Mouse (Mus musculus): ENCODE data around the gene Tnfrsf1a.

The Tnfrsf1a gene

GRCm38 (mm10) chr6:125325337-125325736 is 23.8 kb upstream of the Tnfrsf1a start:
- DNase-seq, result no peak

DNA sequence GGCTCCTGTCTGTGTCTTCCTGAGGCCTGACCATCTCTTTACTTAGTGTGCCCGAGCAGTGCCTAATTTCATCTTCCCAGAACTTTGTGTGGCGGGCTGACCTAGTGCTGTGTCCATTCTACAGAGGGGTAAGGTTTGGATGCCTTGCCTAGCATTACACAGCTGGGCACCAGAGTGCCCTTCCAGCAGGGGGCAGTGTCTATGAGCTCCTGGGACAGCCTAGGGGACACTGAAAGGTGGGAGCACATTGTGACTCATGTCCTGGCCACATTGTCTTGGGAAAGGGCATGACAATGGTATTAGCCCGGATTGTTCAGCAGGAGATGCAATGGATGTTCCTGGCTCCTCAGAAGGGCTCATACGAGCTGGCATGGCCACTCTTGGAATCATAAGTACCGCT is 20.9 kb upstream of the Tnfrsf1a start:
- DNase-seq, result no peak

DNA sequence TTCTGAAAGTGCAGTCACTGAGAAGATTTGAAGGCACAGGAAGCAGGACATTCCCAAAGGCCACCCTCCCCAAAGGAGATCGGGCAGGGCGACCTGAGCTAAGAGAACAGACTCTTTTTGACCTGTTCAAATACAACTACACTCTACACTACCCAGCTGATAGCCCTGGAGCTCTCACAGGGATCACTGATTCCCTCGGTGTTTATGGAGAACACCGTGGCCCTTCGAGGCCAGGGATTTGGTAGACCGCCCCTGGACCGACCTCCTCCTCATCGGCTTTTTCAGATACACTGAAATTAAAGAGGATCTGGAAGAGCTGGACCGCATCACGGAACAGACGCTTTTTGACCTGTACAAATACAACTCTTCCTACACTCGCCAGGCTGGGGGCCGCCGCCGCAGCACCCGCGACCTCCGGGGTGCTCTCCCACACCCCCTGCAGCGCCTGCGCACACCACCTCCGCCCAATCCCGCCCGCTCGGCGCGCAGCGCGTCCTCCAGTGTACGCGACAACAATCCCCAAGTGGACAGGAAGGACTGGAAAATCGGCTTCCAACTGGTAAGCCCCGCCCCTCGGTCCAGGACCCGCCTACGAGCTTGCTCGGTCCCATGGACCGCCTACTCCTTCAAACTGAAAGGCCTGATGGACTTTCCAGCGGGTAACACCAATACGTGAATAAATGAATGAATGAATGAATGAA is 18.4 kb upstream of the Tnfrsf1a start:
- peak; percentile 36 for DNase-seq

GRCm38 (mm10) chr6:125333112-125333899 is 15.9 kb upstream of the Tnfrsf1a start:
- no peak for DNase-seq

DNA sequence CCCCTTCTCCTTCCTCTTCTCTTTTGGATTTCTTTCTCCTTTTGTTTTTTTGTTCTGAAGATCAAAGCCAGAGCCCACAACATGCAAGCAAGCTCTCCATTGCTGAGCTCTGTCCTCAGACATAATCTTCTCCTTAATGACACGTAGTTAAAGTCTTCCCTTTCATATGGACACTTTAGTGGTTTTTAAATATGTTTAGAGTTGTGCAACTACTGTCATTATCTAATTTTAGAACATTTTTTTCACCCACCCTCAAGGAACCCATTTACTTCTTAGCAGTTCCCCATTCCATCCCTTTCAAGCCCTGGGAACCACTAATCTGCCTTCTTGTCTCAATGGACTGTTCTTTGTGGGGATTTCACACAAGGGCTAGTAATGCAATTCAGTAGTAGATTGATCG is 14.8 kb upstream of the Tnfrsf1a start:
- no peak for DNase-seq

- no peak for DNase-seq
Measured at GRCm38 (mm10) chr6:125338791-125339660, 10.1 kb upstream of the Tnfrsf1a start.

DNA sequence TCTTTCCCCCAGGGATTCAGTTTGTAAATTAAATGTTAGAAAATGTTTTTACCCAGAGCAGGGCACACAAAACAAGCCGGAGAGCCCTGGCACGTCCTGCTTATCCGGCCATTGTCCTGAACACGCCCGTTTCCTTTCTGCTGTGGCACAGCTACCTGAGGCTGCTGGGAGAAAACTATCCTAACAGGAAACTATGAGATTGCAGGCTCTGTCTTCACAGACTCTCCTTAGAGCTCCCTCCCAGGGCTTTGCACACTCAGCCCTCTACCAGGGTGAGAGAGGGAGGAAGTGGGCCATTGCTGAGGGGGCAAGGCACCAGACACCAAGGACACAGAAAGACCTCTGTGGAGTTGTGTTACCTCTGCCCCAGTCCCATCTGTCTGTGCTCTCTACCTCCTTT is 8.9 kb upstream of the Tnfrsf1a start:
- DNase-seq, result no peak

GRCm38 (mm10) chr6:125342198-125342597 is 7.0 kb upstream of the Tnfrsf1a start:
- DNase-seq, result no peak

DNA sequence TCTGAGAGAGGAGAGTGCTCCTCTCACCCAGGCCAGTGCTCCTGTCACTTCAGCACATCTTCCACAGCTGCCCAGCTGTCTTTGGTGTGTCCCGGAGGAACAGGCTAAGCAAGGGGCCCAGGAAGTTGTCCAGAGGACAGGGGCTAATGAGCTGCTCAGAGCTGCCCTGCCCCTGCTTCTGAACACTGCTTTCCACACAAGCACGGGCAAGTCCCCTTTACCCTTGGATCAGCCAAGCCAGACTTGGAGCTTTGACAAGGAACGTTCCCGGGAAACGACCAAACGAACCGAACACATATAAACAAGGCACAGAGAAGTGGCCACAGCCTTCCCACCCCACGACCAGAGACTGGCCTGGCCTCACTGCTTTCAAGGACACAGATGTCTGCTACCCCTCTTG is 5.1 kb upstream of the Tnfrsf1a start:
- no peak for DNase-seq

- DNase-seq, result no peak
Measured at GRCm38 (mm10) chr6:125344866-125345265, 4.3 kb upstream of the Tnfrsf1a start.

- DNase-seq, result no peak
Measured at GRCm38 (mm10) chr6:125345625-125346024, 3.5 kb upstream of the Tnfrsf1a start.

- no peak for DNase-seq
Measured at GRCm38 (mm10) chr6:125346029-125346428, 3.1 kb upstream of the Tnfrsf1a start.

- DNase-seq, result no peak
Measured at GRCm38 (mm10) chr6:125349575-125350230, 541 bp downstream of the Tnfrsf1a start.

- no peak for DNase-seq
Measured at GRCm38 (mm10) chr6:125350231-125350994, 1.3 kb downstream of the Tnfrsf1a start.

- no peak for DNase-seq
Measured at GRCm38 (mm10) chr6:125350995-125351324, 1.8 kb downstream of the Tnfrsf1a start.

DNA sequence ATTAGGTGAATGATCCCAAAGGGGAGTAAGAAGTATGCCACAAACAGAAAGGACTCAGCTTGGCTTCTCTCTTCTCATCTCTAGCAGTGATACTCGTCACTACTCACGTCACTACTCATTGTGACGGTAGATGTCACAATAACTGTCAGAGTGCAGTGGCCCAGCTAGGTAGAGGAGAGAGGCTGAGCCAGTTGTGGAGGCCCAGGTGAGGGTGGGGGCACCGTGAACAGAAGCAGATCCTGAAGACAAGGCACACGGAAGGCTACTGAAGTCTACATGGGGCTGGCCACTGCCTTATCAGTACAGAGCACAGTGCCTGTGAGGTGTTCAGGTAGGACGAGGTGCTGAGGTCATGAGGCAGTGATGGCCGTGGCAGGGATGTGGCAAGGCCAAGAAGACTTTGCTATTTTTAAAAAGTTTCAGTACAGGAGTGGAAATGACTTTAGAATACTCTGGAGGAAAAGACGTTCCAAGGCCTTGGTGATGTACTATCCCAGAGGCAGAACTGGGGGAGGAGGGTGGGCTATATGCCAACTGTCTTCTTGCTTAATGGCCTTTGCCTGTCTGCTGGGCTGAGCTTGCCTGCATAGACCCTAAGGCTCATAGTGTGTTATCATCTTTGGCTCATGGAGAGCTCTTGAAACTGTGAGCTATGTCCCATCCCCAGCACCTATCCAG is 2.3 kb downstream of the Tnfrsf1a start:
- no peak for DNase-seq

GRCm38 (mm10) chr6:125352046-125352384 is 2.9 kb downstream of the Tnfrsf1a start:
- DNase-seq, result no peak

GRCm38 (mm10) chr6:125352811-125353210 is 3.6 kb downstream of the Tnfrsf1a start:
- DNase-seq, result no peak

DNA sequence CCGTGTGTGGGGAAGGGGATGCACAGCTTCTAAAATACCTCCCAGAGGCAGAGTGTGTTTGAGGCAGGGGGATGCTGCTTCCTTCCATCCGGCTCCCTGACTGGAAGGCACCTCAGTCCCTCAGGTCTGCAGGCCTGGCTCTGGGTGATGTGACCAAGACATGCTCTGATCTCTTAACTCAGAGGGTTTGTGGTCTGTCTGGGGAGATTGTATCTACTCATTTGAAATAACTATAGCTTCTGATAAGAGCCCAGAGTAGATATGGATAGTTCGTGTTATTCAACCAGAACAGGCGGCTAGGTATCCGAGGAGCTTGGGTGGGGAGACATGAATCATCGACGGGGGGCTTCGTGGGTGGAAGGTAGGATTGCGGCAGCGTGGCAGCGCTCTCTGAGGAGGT is 4.1 kb downstream of the Tnfrsf1a start:
- no peak for DNase-seq

DNA sequence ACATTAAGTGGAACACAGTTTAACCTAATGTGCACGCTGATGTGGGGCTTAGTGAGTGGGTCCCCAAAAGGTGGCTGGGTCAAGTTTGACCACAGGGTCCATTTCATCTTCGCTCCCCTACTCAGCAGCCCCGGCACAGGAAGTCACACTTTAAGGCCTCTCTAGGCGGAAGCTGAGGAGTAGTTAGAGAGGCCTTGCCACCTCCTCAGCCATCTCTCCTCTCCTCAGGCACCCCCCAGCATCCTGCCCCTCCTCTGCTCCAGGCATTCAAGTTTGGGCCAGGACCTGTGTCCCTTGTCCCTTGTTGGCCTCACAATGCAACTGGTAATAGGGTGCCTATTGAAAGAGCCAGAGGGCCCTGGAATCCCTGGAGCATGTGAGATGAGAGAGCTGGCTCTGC is 4.5 kb downstream of the Tnfrsf1a start:
- DNase-seq, result no peak

- DNase-seq, result no peak
Measured at GRCm38 (mm10) chr6:125354352-125355151, 5.4 kb downstream of the Tnfrsf1a start.
